Mouse (Mus musculus) CH12.LX (cell line): Measurements from ENCODE around the gene Ntan1. TPM values are rescaled to one million over a fixed set of nuclear protein-coding genes. Genes with fewer than 3 reads are reported as not detected.

Experiments
- DNase-seq: peaks from one replicate; pipeline ENCODE4 v3.0.0-alpha.2; 2013; ENCODE audit errors: extremely low read depth
- H3K27ac ChIP-seq: 2 replicates; pipeline ENCODE4 v1.5.1; 2012; ENCODE audit warnings: low read depth, mild to moderate bottlenecking, control low read depth, moderate library complexity; ENCODE audit not compliant: insufficient read depth
- H3K27me3 ChIP-seq: replicated peaks from 2 replicates; pipeline ENCODE3; 2012; ENCODE audit warnings: inconsistent platforms
- H3K36me3 ChIP-seq, 2 experiments: replicated peaks in 1 of 2; 2 replicates each; pipeline versions ENCODE3 to v1.6.1; 2012; ENCODE audit warnings: inconsistent platforms in 1 of 2, low read length in 1 of 2, mild to moderate bottlenecking in 1 of 2, mixed read lengths in 1 of 2, moderate library complexity in 1 of 2; ENCODE audit not compliant: control insufficient read depth in 1 of 2, insufficient read depth in 1 of 2
- H3K4me1 ChIP-seq, 2 experiments: 2 replicates each; pipeline ENCODE4 v1.6.1; 2012; ENCODE audit warnings: inconsistent platforms in 1 of 2, moderate library complexity in 1 of 2; ENCODE audit not compliant: insufficient read depth in 2 of 2, control insufficient read depth in 1 of 2
- H3K4me2 ChIP-seq: 2 replicates; pipeline ENCODE4 v1.6.1; 2012; ENCODE audit warnings: low read depth, mild to moderate bottlenecking, control low read depth; ENCODE audit not compliant: poor library complexity, insufficient read depth, severe bottlenecking
- H3K4me3 ChIP-seq, 3 experiments: fragments of 150-350 bp in 1 of 3; sonication (generic) in 1 of 3; replicated peaks in 1 of 3; 2 replicates each; pipeline versions ENCODE3 to v1.5.1; 2011 to 2012; ENCODE audit warnings: low read depth in 2 of 3, low read length in 2 of 3, mild to moderate bottlenecking in 2 of 3, moderate library complexity in 2 of 3, control low read depth in 1 of 3, improper control_type of control experiment in 1 of 3, inconsistent platforms in 1 of 3, mixed read lengths in 1 of 3; ENCODE audit not compliant: poor library complexity in 1 of 3
- H3K79me2 ChIP-seq: replicated peaks from 2 replicates; pipeline ENCODE4 v1.6.1; 2012; ENCODE audit warnings: mild to moderate bottlenecking, moderate library complexity; ENCODE audit not compliant: control insufficient read depth, poor library complexity, insufficient read depth, severe bottlenecking; ENCODE audit errors: extremely low read depth
- H3K9ac ChIP-seq: 2 replicates; pipeline ENCODE4 v1.6.1; 2012; ENCODE audit warnings: low read depth, mild to moderate bottlenecking, control low read depth, moderate library complexity; ENCODE audit not compliant: insufficient read depth
- H3K9me3 ChIP-seq: replicated peaks from 2 replicates; pipeline ENCODE3; 2012; ENCODE audit warnings: low read length, inconsistent platforms, mixed read lengths
- CHD1 ChIP-seq: IDR thresholded peaks from 2 replicates; pipeline ENCODE4 v1.6.1; 2012; ENCODE audit warnings: low read depth, low read length, improper control_type of control experiment, inconsistent platforms
- E2F4 ChIP-seq: IDR thresholded peaks from 2 replicates; pipeline ENCODE4 v1.6.1; 2011; ENCODE audit warnings: low read depth, low read length, improper control_type of control experiment; ENCODE audit not compliant: insufficient replicate concordance
- ETS1 ChIP-seq: conservative IDR thresholded peaks from 2 replicates; pipeline ENCODE4 v1.6.1; 2012; ENCODE audit warnings: low read depth, mild to moderate bottlenecking, inconsistent platforms, low read length, improper control_type of control experiment, moderate library complexity
- JUND ChIP-seq: conservative IDR thresholded peaks from 2 replicates; pipeline ENCODE4 v1.6.1; 2011; ENCODE audit warnings: low read depth, low read length, improper control_type of control experiment
- KAT2A ChIP-seq: IDR thresholded peaks from 2 replicates; pipeline ENCODE4 v1.6.1; 2012; ENCODE audit warnings: low read length, improper control_type of control experiment, inconsistent platforms; ENCODE audit not compliant: insufficient replicate concordance
- MAX ChIP-seq: IDR thresholded peaks from 2 replicates; pipeline ENCODE4 v1.6.1; 2011; ENCODE audit warnings: low read length, improper control_type of control experiment
- MEF2A ChIP-seq: IDR thresholded peaks from 2 replicates; pipeline ENCODE4 v1.6.1; 2014; ENCODE audit warnings: low read depth, mild to moderate bottlenecking, inconsistent platforms, low read length, improper control_type of control experiment, borderline replicate concordance
- MXI1 ChIP-seq: IDR thresholded peaks from 2 replicates; pipeline ENCODE4 v1.6.1; 2011; ENCODE audit warnings: mild to moderate bottlenecking, low read depth, low read length, improper control_type of control experiment
- POLR2A ChIP-seq: IDR thresholded peaks from 2 replicates; pipeline ENCODE4 v1.6.1; 2011; ENCODE audit warnings: low read depth, mild to moderate bottlenecking, improper control_type of control experiment, low read length
- POLR2AphosphoS2 ChIP-seq: IDR thresholded peaks from 2 replicates; pipeline ENCODE4 v1.6.1; 2011; ENCODE audit warnings: low read depth, low read length, improper control_type of control experiment
- RAD21 ChIP-seq: IDR thresholded peaks from 2 replicates; pipeline ENCODE4 v1.6.1; 2011; ENCODE audit warnings: low read depth, mild to moderate bottlenecking, low read length, improper control_type of control experiment, moderate library complexity
- RCOR1 ChIP-seq: conservative IDR thresholded peaks from 2 replicates; pipeline ENCODE4 v1.6.1; 2012; ENCODE audit warnings: low read depth, mild to moderate bottlenecking, inconsistent platforms, low read length, improper control_type of control experiment
- SIN3A ChIP-seq: IDR thresholded peaks from 2 replicates; pipeline ENCODE4 v1.6.1; 2012; ENCODE audit warnings: low read length, improper control_type of control experiment, inconsistent platforms
- TBP ChIP-seq: conservative IDR thresholded peaks from 2 replicates; pipeline ENCODE4 v1.6.1; 2011; ENCODE audit warnings: low read depth, low read length, improper control_type of control experiment
- USF1 ChIP-seq: IDR thresholded peaks from 2 replicates; pipeline ENCODE4 v1.6.1; 2014; ENCODE audit warnings: low read depth, mild to moderate bottlenecking, inconsistent platforms, low read length, improper control_type of control experiment
- ZC3H11A ChIP-seq: IDR thresholded peaks from 2 replicates; pipeline ENCODE4 v1.6.1; 2012; ENCODE audit warnings: low read depth, mild to moderate bottlenecking, inconsistent platforms, low read length, improper control_type of control experiment
- ZKSCAN1 ChIP-seq: IDR thresholded peaks from 2 replicates; pipeline ENCODE4 v1.6.1; 2012; ENCODE audit warnings: low read depth, inconsistent platforms, low read length, improper control_type of control experiment, borderline replicate concordance
- dilution Hi-C: fragments of 300-500 bp; cut with MboI; formaldehyde crosslinking; loops from 2 replicates; pipeline ENCODE4 v1.14.3; 2020; ENCODE audit warnings: low sequenced_read_pairs; ENCODE audit not compliant: extremely low pct_unique_long_range_greater_than_20kb, extremely low pct_ligation_motif_present
- in situ Hi-C: fragments of 300-500 bp; cut with MboI; formaldehyde crosslinking; loops from 3 replicates; pipeline ENCODE4 v1.14.3; 2019; ENCODE audit warnings: low sequenced_read_pairs, low pct_ligation_motif_present, low pct_unique_long_range_greater_than_20kb, mixed read lengths
- polyA plus RNA-seq: library from polyadenylated mRNA; unstranded; fragments of >175 nt; gene quantifications from 2 replicates; pipeline ENCODE4 v1.2.1, GENCODE M21; 2012; ENCODE audit warnings: low read depth; ENCODE audit not compliant: insufficient read length
- total RNA-seq, 2 experiments: library from RNA; depleted of rRNA; stranded (reverse); fragments of 300-350 nt in 1 of 2; fragments of >200 nt in 1 of 2; gene quantifications; 2 replicates each; pipeline ENCODE4 v1.2.3; 2012 to 2014

Ntan1 gene
- total and polyA plus RNA-seq, 3 experiments, result 57.3 to 111 (median 71.3) TPM

GRCm38 (mm10) chr16:13875483-13875882 is 56.8 kb downstream of the Ntan1 start:
- Histone ChIP-seq H3K27ac (no peak overlapping the region), H3K4me3 (no peak overlapping the region), H3K9ac (no peak overlapping the region), H3K27me3 (no peaks in the 10 kb centered on the region), H3K4me2 (no peak overlapping the region), H3K9me3 (no peaks in the 10 kb centered on the region), H3K4me1 (no peaks in the 10 kb centered on the region)
- dilution Hi-C loops (no loop called here), in situ Hi-C loops (no loop called here)
- DNase-seq, result no peak
- no peak for TF ChIP-seq JUND
- TF ChIP-seq POLR2A, result no peak
- no peak for TF ChIP-seq SIN3A
- no peak for TF ChIP-seq RAD21
- no peak for TF ChIP-seq CHD1
- no peak for TF ChIP-seq KAT2A
- TF ChIP-seq MAX, result no peak
- TF ChIP-seq, all 38 proteins: peak for 0
- Histone ChIP-seq H3K79me2 (no peaks in the 10 kb centered on the region), H3K36me3 (peaks cover 29 to 66% of the 10 kb centered on the region in 2 experiments)

DNA sequence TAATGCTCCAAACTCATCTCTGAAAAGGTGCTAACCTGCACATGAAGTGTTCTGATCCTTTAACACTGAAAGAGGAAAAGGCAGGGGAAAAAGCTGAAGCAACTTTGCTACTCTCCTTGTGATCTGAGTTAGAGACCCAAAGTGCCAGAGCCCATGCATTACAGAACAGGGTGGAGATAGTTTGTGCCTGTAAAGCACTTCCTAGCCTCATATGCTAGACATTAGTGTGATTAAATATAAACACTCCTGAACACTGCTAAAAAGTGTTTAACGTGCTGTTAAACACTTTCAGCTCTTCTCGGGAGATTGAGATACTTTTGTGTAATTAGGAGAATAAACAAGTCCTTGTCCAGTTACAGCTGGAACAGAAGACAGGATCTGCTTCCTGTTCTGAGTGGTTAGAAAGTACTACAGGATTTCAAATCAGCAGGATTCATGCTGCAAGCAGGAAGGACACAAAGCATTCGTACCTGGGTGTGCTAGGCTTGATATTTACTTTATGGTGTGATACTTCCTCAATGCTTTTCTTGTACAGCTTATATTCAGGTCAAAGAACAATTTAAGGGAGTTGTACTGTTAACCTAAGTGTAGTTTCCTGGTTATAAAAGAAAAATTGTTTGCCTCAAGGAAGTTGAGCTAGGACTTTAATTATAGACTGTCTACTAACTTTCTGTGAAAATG is 64.6 kb downstream of the Ntan1 start:
- H3K27ac ChIP-seq, result no peak overlapping the region
- peaks cover 0 to 34% of the 10 kb centered on the region in 2 experiments for H3K36me3 ChIP-seq
- peaks cover 3% of the 10 kb centered on the region; the same call in 1 of the 2 replicates for H3K79me2 ChIP-seq
- in situ Hi-C loops (no loop called here), dilution Hi-C loops (no loop called here)
- H3K4me2 ChIP-seq, result no peak overlapping the region
- H3K27me3 ChIP-seq, result no peaks in the 10 kb centered on the region
- TF ChIP-seq MAX, result no peak
- no peak for TF ChIP-seq TBP
- no peak for TF ChIP-seq CHD1
- no peak for TF ChIP-seq MXI1
- TF ChIP-seq MEF2A, result no peak
- no peak for TF ChIP-seq E2F4
- no peak for TF ChIP-seq JUND
- no peak for TF ChIP-seq POLR2AphosphoS2
- TF ChIP-seq RCOR1, result no peak
- TF ChIP-seq ZC3H11A, result no peak
- no peak for TF ChIP-seq USF1
- no peak for TF ChIP-seq ETS1
- no peak for TF ChIP-seq ZKSCAN1
- H3K4me3 ChIP-seq, result no peak overlapping the region
- H3K9me3 ChIP-seq, result no peaks in the 10 kb centered on the region
- no peaks in the 10 kb centered on the region for H3K4me1 ChIP-seq
- H3K9ac ChIP-seq, result no peak overlapping the region
- no peak for DNase-seq

Other genes starting within 250 kb of the Ntan1 start
- 56.9 and 62.6 TPM in 2 replicates for gene Parn, start 150.7 kb upstream of the Ntan1 start, total RNA-seq (2012; rRNA removed)
- gene Parn, start 150.7 kb upstream of the Ntan1 start, total RNA-seq (2014; rRNA removed), result 43.1 and 48.7 TPM in 2 replicates
- 88.6 and 90.5 TPM in 2 replicates for gene Parn, start 150.7 kb upstream of the Ntan1 start, polyA plus RNA-seq
- 44.4 and 44.9 TPM in 2 replicates for gene Bfar, start 147.0 kb upstream of the Ntan1 start, total RNA-seq (2012; rRNA removed)
- 41.0 and 43.9 TPM in 2 replicates for gene Bfar, start 147.0 kb upstream of the Ntan1 start, total RNA-seq (2014; rRNA removed)
- gene Bfar, start 147.0 kb upstream of the Ntan1 start, polyA plus RNA-seq, result 42.6 and 43.1 TPM in 2 replicates
- 5.6 and 9.0 TPM in 2 replicates for gene 3110001I22Rik, start 146.9 kb upstream of the Ntan1 start, total RNA-seq (2012; rRNA removed)
- gene 3110001I22Rik, start 146.9 kb upstream of the Ntan1 start, total RNA-seq (2014; rRNA removed), result 24.2 and 25.4 TPM in 2 replicates
- 10.8 TPM in 2 replicates for gene 3110001I22Rik, start 146.9 kb upstream of the Ntan1 start, polyA plus RNA-seq
- gene Pla2g10, start 87.9 kb upstream of the Ntan1 start, total RNA-seq (2012; rRNA removed), result not detected in 2 replicates
- not detected in 2 replicates for gene Pla2g10, start 87.9 kb upstream of the Ntan1 start, total RNA-seq (2014; rRNA removed)
- gene Pla2g10, start 87.9 kb upstream of the Ntan1 start, polyA plus RNA-seq, result not detected in 2 replicates
- gene Rrn3, start 38.1 kb upstream of the Ntan1 start, total RNA-seq (2012; rRNA removed), result 83.5 and 105 TPM in 2 replicates
- 136 and 155 TPM in 2 replicates for gene Rrn3, start 38.1 kb upstream of the Ntan1 start, total RNA-seq (2014; rRNA removed)
- gene Rrn3, start 38.1 kb upstream of the Ntan1 start, polyA plus RNA-seq, result 93.7 and 93.8 TPM in 2 replicates
- 80.9 and 86.9 TPM in 2 replicates for gene Pdxdc1, start 84.3 kb downstream of the Ntan1 start, total RNA-seq (2012; rRNA removed)
- gene Pdxdc1, start 84.3 kb downstream of the Ntan1 start, total RNA-seq (2014; rRNA removed), result 71.4 and 78.5 TPM in 2 replicates
- 109 and 125 TPM in 2 replicates for gene Pdxdc1, start 84.3 kb downstream of the Ntan1 start, polyA plus RNA-seq
- gene Mpv17l, start 84.3 kb downstream of the Ntan1 start, total RNA-seq (2012; rRNA removed), result 0.51 and 0.88 TPM in 2 replicates
- gene Mpv17l, start 84.3 kb downstream of the Ntan1 start, total RNA-seq (2014; rRNA removed), result 1.3 and 1.4 TPM in 2 replicates
- 0.69 and 1.00 TPM in 2 replicates for gene Mpv17l, start 84.3 kb downstream of the Ntan1 start, polyA plus RNA-seq
- not detected in 2 replicates for gene 2900011O08Rik, start 167.8 kb downstream of the Ntan1 start, total RNA-seq (2012; rRNA removed)
- not detected in 2 replicates for gene 2900011O08Rik, start 167.8 kb downstream of the Ntan1 start, total RNA-seq (2014; rRNA removed)
- gene 2900011O08Rik, start 167.8 kb downstream of the Ntan1 start, polyA plus RNA-seq, result not detected in 2 replicates
- gene Ifitm7, start 168.0 kb downstream of the Ntan1 start, total RNA-seq (2012; rRNA removed), result not detected in 2 replicates
- gene Ifitm7, start 168.0 kb downstream of the Ntan1 start, total RNA-seq (2014; rRNA removed), result not detected in 2 replicates
- not detected in 2 replicates for gene Ifitm7, start 168.0 kb downstream of the Ntan1 start, polyA plus RNA-seq